Mouse (Mus musculus): ENCODE data around the gene Ccl21b.
"Not testable (repeated sequence)": the region's sequence is repeated elsewhere in the genome, so short reads cannot be mapped to it uniquely, and the experiment has no call there.

Gene Ccl21b

GRCm38 (mm10) chr4:42255467-42255866 is at the start of gene Ccl21b:
Ccl21b (plus strand) TSS chr4:42255767.
- not testable (repeated sequence) for DNase-seq (ENCODE audit: low spot score)

- DNase-seq (ENCODE audit: low spot score) = not testable (repeated sequence)
Measured at GRCm38 (mm10) chr4:42240339-42240738, 15.2 kb upstream of the Ccl21b start, which contains the start of gene Gm10600. Gm10600 (plus strand) TSS chr4:42240639.

- DNase-seq (ENCODE audit: low spot score) = not testable (repeated sequence)
Measured at GRCm38 (mm10) chr4:42293967-42294366, 38.4 kb downstream of the Ccl21b start, which contains the start of gene Gm21953. Gm21953 (plus strand) TSS chr4:42294267.
